Mouse (Mus musculus) megakaryocyte progenitor cell, adult 5-6 weeks (primary cell): ENCODE data around the gene Sel1l. TPM values are rescaled to one million over a fixed set of nuclear protein-coding genes. Genes with fewer than 3 reads are reported as not detected.
A peak's percentile ranks its signal among the peaks of the same experiment; 100 is the strongest.

ENCODE experiments used
- ATAC-seq: replicated peaks from 2 replicates; pipeline ENCODE4 v1.8.0; 2016; ENCODE audit warnings: mild to moderate bottlenecking, moderate TSS enrichment, inconsistent platforms; ENCODE audit not compliant: poor library complexity
- total RNA-seq, 2 experiments: library from RNA; stranded (forward) in 1 of 2; stranded (reverse) in 1 of 2; fragments of 157-497, 149-512 nt in 1 of 2; fragments of 200-1000 nt in 1 of 2; gene quantifications; 2 replicates each; pipeline versions ENCODE4 v1.2.3 to v1.2.4; 2015 to 2017

Gene Sel1l
- total RNA-seq, 2 experiments from 2014 or later = 66.5 to 73.8 TPM

- no peak for ATAC-seq
Measured at GRCm38 (mm10) chr12:91781432-91781831, 67.5 kb downstream of the Sel1l start.

DNA sequence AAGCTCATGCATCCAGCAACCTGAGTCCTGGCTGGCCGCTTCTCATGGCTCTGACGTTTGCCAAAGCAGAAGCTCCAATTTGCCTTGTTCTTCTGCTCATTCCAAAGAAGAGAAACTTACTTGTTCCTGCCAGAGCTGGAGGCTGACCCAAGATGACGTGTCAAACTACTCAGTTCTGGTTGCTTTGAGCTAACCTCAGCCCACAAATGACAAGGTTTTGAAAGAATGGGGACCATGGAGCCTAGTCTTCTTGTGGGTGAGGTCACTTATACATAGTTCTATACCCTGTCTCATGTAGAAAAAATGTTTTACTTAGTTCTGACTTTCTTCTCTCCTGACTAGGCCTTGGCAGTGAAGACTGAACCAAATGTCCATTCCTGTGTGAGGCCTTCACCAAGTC lies 68.4 kb downstream of the Sel1l start:
- ATAC-seq = no peak

DNA sequence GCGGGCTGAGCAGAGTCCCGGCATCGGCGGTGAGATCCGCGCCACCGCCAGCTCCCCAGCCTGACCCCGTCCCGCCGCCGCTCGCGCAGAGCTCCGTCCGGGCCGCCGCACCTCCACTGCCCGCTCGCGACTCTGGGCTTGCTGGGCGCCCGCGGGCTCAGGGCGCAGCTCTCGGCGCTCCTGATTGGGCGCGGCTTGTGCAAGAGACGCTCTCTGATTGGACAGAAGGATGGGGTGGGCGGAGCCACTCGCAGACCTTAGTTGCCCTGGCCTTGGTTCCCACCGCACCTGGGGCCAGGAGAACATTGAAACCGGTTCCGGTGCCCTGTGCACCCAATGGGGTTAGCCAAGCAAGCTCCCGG lies 70.0 kb downstream of the Sel1l start:
- ATAC-seq = peak; percentile 93

DNA sequence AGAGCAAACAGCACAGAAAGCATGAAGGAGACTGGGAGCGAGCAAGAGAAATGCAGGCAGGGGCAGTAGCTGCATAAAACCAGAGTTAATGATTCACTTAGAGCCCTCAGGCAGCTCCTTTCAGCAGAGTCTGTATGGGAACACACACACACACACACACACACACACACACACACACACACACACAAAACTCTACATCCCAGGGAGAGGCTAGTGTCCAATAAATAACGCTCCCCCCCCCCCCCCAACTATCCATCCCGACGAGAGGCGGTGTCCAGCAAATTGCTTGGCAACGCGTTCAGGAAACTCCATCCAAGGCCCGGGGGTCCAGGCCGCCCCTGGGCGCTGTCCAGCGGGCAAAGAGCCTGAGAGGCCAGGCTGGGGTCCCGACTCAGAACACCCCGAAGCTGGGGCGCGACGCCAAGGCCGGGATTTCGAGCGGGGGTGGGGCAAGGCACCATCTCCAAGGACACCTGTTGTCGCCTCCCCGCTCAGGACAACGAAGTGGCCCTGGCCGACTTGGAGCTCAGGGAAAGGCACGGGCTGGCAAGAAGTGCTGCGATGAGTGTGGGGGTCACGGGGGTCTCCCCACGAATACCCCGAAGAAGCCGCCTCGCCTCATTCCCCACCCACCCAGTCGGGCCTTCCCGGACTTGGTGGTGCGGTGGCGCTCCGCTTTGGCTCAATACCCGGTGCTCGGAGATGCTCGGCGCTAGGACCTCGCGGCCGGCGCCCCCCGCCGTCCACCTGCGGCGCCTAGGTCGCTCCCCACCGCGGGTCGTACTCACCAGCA lies 70.5 kb downstream of the Sel1l start:
- ATAC-seq = no peak

GRCm38 (mm10) chr12:91776342-91776741 lies 72.6 kb downstream of the Sel1l start:
- 0 out of 2 replicates have a peak, but pooled peaks have one; percentile 5 for ATAC-seq

GRCm38 (mm10) chr12:91774811-91775284 lies 74.1 kb downstream of the Sel1l start:
- peak; percentile 34 for ATAC-seq

DNA sequence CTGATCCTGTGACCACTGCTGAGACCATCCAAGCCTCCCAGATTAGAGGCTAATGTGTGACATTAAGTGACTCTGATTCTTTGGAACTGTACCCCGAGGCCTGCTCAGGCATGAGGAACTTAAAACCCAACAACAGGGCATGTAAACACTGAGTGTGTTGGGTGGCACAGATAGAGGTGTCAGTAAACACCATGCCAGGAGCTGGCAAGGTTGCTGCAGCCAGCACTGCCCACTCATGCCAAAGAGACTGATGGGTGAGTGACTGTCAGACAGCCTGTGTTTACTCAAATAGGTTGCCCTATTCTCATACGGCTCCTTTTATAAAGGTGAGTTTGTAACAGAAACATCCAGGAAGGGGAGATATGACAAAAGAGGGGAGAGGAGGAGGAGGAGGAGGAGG lies 80.1 kb downstream of the Sel1l start:
- no peak for ATAC-seq

DNA sequence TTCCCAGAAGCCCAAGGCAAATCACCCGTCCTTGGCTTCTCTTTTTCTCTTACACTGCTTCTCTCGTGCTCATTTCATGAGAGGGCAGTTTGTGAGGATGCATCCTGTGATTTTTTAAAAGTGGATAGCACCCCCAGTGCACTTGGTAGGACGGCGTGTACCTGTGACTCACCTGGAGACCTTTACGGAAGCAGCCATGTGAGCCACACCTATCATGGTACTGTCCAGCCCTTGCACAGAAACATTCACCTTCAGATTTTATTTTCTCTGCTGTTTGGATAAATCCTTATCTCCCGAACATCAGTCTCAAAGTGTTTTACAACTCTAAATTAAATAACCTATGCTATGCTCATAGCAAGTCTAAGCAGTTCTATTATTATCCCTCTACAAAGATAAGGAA lies 80.8 kb downstream of the Sel1l start:
- ATAC-seq = no peak

- ATAC-seq = peak; percentile 72
Measured at GRCm38 (mm10) chr12:91766338-91767107, 82.4 kb downstream of the Sel1l start.

DNA sequence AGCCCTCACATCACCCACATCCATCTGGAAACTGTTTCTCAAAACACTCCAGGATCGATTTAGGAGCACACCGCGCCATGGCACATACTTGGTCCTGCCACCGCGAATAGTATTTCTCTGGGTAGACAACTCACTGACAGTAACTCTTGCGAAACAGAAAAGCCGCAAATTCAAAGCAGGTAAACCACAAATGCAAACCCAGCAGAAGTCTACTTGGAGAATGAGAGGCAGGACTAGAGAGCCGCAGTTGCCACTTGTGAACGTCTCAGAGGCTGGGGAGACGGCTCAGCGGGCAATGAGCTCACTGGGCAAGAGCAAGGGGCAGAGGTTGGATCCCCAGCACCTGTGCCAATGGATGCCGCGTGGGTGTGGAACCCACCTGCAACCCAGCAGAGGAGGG lies 83.5 kb downstream of the Sel1l start:
- peak; percentile 48 for ATAC-seq

- ATAC-seq = peak; percentile 23
Measured at GRCm38 (mm10) chr12:91765054-91765453, 83.9 kb downstream of the Sel1l start.

DNA sequence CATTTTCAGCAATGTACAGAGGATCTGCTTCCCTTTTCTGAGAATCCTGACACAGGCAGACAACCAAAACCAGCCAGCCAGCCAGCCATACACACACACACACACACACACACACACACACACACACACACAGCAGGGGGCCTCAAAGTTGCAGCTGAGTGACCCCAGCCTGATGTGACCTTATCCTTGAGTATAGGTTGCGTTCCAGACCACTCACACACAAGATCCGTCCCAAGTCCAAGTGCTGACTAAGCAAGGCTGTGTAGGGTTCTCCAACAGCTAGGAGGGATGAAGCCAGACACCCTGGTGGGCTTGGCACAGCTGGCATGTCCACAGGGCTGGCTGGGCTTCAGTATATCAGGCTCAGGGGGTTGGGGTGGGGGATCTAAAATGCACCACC lies 84.5 kb downstream of the Sel1l start:
- peak; percentile 10 for ATAC-seq

DNA sequence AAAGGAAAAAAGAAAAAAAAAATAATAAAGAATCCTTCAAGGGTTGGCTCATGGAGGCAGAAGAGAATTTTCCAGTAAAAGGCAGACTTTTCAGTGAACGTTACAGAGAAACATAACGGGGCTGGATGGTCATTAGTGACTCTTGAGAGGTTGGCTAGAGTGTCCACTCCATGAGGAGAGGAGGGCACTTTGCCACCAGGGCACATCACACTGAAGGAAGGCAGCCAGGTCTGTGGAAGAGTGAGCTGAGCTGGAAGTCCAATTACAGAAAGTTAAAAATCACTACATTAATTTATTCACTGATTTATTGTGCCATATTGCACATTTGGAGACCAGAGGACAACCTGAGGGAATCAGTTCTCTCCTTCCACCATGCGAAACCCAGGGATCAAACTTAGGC lies 89.1 kb downstream of the Sel1l start:
- no peak for ATAC-seq

DNA sequence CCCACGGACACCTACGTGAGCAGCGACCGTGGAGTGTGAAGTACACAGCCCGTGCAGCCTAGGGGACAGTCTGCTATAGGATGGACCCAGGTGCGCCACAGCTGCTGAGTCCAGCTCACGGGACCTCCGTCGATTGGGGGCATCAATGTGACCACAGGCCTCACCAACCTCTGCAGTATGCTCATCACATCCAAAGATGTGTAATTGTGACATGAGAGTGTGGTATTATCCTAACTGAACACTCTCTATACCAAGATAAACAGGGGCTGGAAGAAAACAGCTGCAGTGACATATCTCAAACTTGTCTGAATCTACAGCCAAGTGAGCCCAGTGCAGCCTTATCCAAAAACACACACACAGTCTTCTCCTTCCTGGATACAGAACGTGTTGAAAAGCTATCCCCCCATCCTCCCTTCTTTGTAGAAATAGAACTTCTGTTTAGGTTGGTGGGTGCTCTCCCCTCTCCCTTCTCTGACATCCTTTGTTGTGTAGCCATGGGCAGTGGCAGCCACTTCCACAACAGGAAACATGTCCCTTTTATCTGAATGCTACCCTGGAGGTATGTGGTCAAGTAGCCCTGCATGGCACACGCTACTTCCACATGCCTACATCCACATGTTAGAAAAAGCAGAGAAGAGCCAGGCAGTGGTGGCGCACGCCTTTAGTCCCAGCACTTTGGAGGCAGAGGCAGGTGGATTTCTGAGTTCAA lies 90.9 kb downstream of the Sel1l start:
- ATAC-seq = peak; percentile 63

DNA sequence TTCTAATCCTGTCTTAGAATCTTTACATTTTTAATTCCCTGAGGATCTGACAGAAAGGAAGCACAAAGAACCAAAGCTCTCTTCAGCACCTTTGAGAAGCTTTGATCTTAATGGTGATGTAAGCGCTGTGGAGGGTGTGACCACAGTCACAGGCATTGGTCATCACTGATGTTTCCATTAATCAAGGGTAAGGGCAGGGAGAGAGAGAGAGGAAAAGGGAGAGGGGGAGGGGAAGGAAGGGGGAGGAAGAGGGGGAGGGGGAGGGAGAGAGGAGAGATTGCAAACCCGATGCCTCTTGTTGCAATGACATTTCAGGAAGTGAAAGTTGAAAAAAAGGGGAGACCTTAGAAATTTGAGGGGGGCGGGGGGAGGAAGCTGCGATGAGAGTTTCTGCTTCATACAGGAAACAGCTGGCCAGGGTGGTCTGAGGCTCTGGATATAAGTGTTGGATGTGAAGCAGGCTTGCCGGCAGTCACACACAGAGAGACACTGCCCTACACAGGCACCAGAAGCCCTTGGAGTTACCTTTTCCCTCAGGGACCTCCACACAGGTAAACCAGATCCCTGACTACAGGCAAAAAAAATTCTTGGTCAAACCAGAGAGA lies 92.3 kb downstream of the Sel1l start:
- peak; percentile 71 for ATAC-seq

Other genes with a start within 250 kb of the Sel1l start
- 4.5 and 10.5 TPM in 2 replicates for gene Ston2, start 60.8 kb downstream of the Sel1l start, total RNA-seq (2015)
- gene Ston2, start 60.8 kb downstream of the Sel1l start, total RNA-seq (2017) = 2.4 and 5.4 TPM in 2 replicates